Mouse (Mus musculus) 3134 (cell line): ENCODE results near the gene Ydjc.
"Not testable (repeated sequence)": the region's sequence is repeated elsewhere in the genome, so short reads cannot be mapped to it uniquely, and the experiment has no call there.

Experiments used
- DNase-seq: peaks from one replicate; pipeline ENCODE4 v3.0.0-alpha.2; 2011; ENCODE audit warnings: low spot score; ENCODE audit not compliant: insufficient read length; ENCODE audit errors: extremely low read depth

The Ydjc gene

DNA sequence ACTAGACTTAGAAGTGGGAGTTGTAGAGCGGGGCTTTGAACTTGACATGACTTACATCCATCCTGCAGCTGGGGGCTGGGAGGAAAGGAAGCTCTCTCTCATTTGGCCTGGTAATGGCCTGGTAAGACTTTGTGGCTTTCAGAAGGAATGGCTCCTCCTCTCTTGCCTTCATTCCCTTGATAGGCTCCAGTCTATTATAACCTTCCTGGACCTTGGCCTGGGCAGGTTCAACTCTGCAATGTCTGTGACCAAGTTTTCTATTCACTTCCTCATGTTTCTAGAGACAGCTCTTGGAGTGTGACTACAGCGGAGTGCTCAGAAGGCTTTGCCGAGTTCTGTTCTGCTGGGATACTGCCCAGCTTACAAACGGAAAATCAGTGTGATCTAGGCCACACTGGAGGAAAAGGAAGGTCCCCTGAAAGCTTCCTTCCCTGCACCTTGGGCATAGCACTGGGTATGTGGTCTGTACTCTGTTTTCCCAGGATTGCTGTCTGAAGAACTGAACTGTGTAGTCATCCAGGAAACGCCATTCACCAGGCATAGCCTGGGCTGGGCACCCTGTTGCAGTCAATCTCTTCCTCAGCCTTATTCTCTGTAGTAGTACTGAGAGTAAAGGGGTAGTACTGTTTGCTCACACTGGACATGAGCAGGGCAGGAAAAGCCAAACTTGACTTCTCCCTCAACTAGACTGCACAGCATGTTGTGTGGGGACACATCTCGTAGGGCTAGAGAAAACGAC, 6.3 kb downstream of the Ydjc start:
- DNase-seq = no peak

DNA sequence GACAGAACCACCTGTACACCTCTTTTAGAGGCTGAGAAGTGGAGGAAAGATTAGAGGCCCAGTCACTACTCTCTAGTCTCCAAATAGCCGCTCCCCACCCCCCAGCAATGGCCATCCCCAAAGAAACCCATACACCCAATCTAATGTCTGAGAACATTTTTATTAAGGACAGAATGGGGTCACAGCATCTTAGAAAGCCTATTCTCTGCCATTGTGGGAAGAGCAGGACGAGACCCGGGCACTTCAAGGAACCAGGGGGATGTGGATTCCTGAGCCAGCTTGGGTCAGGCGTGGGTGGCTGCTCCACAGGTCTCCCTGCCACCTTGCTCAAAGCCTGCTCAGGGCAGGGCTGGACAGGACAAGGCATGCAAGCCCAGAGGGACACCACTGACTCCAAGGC, 7.5 kb downstream of the Ydjc start:
- DNase-seq = no peak

GRCm38 (mm10) chr16:17154346-17154745, 9.9 kb downstream of the Ydjc start:
- no peak for DNase-seq

DNA sequence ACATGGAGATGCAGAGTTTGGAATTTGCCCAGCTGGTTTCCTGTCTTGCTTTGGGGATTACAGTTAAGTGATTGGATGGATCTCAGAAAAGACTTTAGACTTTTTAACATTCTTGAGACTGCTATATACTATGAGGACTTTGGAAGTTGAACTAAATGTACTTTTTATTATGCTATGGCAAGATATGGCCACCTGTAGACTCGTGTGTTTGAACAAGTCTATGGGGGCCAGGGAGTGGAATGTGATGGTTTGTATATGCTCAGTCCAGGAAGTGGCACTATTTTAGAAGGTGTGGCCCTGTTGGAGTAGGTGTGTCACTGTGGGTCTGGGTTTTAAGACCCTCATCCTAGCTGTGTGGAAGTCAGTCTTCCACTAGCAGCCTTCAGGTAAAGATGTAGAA, 21.1 kb downstream of the Ydjc start:
- DNase-seq = not testable (repeated sequence)

GRCm38 (mm10) chr16:17167179-17167578, 22.8 kb downstream of the Ydjc start:
- DNase-seq = no peak

GRCm38 (mm10) chr16:17168049-17168448, 23.6 kb downstream of the Ydjc start:
- DNase-seq = no peak

- DNase-seq = no peak
Measured at GRCm38 (mm10) chr16:17175765-17176164, 31.3 kb downstream of the Ydjc start.

DNA sequence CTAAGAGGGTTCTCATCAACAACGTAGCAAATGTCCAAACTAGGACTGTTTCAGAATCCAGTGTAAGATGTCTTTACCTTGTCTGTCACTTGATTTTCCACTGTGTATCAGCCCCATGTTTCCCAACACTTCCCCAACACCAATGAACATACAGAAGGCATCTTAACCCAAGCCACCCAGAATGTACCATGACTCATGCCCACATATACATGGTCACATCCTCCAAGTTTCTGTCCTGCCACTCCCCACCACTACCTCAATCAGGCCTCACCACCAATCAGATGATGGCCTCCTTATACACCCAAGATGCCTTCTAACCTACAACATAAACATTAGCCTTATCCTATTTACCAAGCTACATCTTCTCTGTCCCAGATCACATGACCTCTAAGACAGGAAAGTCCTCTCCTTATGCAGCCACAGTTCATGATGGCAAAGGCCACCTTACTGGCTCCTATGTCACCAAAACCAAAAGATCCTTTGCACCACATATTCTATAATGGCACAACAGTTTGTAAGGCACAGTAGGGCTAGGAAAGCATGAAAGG, 33.3 kb downstream of the Ydjc start:
- DNase-seq = no peak

DNA sequence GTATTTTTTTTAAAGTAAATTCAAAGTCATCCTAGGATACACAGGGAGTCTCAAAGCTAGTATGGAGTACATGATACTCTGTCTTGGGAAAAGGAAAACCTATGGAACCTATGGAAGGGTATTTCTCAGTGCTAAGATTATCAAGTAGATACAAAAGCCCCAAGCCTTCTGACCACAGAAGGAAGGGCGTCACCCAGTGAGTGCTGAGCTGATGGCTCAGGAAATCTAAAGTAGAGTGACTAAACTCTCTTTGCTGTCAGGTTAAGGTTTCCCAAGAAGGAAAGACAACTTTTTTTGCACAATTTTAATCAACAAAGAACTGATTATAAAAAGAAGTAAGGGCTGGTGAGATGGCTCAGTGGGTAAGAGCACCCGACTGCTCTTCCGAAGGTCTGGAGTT, 35.3 kb downstream of the Ydjc start:
- no peak for DNase-seq

- DNase-seq = no peak
Measured at GRCm38 (mm10) chr16:17181382-17181781, 37.0 kb downstream of the Ydjc start.

DNA sequence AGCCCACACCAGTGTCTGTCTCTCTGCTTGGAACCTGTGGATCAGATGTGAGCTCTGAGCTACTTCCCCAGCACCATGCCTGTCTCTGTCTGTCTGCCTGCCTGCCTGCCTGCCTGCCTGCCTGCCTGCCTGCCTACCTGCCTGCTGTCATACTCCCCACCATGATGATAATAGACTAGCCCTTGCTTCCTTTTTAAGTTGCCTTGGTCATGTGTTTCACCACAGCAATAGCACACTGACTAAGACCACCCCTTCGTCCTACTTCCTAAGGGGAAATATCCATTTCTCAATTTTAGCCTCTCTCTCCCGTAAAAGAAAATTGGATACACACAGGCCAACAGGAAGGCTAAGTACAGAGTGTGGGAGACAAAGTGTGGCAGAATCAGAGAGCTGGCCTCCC, 37.7 kb downstream of the Ydjc start:
- DNase-seq = no peak

- no peak for DNase-seq
Measured at GRCm38 (mm10) chr16:17183003-17183402, 38.6 kb downstream of the Ydjc start.

DNA sequence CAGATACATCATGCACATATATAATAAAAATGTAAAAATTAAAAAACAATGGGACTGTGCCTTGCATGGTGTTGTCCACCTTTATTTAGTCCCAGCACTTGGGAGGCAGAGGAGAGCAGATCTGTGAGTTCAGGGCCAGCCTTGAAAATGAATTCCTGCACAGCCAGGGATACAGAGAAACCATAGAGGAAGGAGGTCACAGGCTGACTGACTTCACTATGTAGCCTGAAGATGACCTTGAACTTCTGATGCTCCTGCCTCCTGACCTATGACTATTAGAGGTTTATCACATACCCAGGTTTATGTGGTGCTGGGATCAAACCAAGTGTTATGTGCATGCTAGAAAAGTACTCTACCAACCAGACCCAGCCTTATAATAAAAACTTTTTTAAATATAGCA, 41.1 kb downstream of the Ydjc start:
- DNase-seq = no peak

- no peak for DNase-seq
Measured at GRCm38 (mm10) chr16:17193823-17194222, 49.4 kb downstream of the Ydjc start.

DNA sequence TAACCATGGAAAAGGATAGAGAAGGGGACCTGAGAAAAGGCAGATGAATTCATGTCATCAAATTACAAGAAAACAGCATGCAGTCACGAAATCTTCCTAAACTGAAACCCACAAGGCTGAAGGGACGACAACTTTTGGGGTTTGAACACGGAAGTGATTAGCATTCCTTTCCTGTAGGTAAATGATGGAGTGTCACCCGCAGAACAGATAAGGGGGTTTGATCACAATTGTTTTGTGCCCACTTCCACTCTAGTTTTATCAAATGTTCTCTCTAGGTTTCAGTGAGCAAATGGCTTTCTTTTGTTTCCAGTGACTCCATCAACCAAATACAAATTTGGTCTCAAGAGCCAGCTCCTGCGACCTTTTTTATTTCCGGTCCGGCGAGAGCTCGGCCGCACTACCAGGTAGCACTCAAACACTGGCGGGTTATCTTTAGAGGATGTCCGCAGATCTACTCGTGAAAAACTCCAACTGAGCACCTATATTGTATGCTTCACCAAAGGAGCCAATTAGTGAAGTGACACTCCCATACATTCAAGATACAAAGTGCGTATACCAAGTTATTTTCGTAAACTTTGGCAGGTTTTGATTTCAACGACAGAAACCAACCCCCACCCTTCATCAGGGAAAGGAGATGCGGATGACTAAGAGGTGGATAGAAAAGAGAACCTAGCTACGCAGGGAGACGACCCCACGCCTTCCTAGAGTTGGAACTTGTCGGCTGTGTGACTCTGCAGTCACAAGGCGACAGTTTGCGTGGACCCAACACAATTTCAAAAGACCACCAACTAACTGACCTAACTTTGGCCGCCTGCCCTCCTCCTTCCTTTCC, 55.9 kb downstream of the Ydjc start:
- DNase-seq = no peak

DNA sequence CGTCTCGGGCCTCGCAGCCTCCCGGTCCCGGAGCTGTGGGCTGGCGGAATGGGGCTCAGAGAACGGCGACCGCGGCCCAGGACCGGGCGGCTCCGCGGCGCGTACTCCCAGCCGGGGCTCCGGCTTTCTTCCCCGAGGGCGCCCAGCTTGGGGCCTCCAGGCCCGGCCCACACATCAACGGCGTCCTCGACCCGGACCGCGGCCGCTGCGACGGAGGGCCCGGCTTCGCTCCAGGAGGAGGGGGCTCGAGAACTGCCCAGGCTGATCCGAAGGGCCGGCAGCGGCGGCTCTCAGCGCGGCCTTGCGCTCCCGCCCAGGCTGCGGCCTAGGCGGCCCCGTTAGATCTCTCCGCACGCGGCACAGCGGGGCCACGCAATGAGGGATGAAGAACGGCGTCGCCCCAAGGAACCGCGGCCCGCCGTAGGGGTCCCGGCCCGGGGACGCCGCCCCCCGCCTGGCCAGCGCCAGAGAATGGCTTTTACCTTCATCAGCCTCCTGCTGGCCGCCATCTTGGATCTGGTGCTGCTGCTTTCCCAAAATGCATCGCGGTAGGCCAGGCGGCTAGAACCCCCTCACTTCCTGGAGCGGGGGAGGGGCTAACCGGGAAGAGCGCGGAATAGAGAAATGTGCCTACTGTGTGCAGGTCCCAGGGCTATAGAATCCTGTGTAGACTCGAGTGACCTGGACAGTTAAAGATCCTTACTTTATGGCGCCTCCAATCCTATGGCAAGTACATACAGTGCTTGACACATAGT, 56.7 kb downstream of the Ydjc start:
- DNase-seq = peak; percentile 79

GRCm38 (mm10) chr16:17201977-17202376, 57.6 kb downstream of the Ydjc start:
- DNase-seq = no peak

DNA sequence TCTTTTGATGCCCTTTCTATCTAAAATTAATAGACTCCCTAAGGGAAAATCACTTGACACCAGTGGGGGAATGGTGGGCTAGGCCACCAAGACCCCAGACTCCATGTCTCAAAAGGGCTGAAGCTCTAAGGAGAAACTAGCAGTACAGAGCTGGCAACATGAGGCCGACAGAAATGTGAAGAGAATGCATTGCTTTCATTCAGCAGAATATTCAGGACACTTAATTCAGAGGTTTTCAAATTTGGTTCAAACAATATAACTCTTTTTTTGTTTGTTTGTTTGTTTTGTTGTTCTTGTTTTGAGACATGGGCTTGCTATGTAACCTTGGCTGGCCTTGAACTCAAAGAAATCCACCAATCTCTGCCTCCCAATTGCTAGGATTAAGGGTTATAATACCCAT, 58.1 kb downstream of the Ydjc start, which contains the start of gene Ube2l3:
Ube2l3 (minus strand) TSS at position 101 of the 400 bp plus-strand sequence.
- no peak for DNase-seq

DNA sequence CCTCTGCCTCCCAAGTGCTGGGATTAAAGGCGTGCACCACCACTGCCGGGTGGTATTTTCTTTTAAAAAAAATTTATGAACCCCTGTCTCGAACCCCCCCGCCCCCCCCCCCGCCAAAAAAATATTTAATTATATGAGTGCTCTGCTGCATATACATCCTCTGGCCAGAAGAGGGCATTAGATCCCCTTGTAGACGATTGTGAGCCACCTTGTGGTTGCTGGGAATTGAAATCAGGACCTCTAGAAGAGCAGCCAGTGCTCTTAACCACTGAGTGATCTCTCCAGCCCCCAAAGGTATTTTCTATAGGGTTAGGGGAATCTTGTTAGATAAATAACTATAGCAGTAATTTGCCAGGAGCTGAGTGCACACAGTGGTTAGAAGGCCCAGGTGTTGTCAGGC, 60.6 kb downstream of the Ydjc start:
- DNase-seq = peak; percentile 39

- no peak for DNase-seq
Measured at GRCm38 (mm10) chr16:17208389-17209361, 64.3 kb downstream of the Ydjc start, which contains the start of gene Rimbp3. Gene Rimbp3, plus strand, starts transcription at chr16:17208603.
